Comparison of ENCODE assay signal across 1 mouse cellular context in genomic region chr3:108389111-108389545, GRCm38 (mm10).
TF ChIP-seq lines count a peak whose summit lies in the region.

No protein-coding gene starts in this region.

TF ChIP-seq in CH12.LX, 34 proteins besides CTCF, POLR2A, EP300 and RAD21 (continued from another document):
- TF ChIP-seq MAFK (IDR thresholded peaks at IDR 0.05; ENCODE audit: insufficient replicate concordance, low read length) (no peak), JUND (conservative IDR thresholded peaks at IDR 0.05; ENCODE audit: low read depth, low read length) (0 out of 2 replicates have a peak, but pooled peaks have one; percentile 13), IRF4 (IDR thresholded peaks at IDR 0.05; ENCODE audit: low read depth, low read length) (peak; percentile 71; the same call in 1 of the 2 replicates), ZNF384 (IDR thresholded peaks at IDR 0.05; ENCODE audit: low read depth, low read length) (no peak), UBTF (IDR thresholded peaks at IDR 0.05; ENCODE audit: low read depth, low read length) (no peak), PAX5 (IDR thresholded peaks at IDR 0.05; ENCODE audit: low read length) (no peak), ZC3H11A (IDR thresholded peaks at IDR 0.05; ENCODE audit: low read depth, low read length) (no peak; the same call in 1 of the 2 replicates), TBP (conservative IDR thresholded peaks at IDR 0.05; ENCODE audit: low read depth, low read length) (no peak), GABPA (IDR thresholded peaks at IDR 0.05; ENCODE audit: insufficient replicate concordance, low read depth, low read length) (no peak), MEF2A (IDR thresholded peaks at IDR 0.05; ENCODE audit: borderline replicate concordance, low read depth, low read length) (peak; percentile 59; the same call in 1 of the 2 replicates), MAZ (IDR thresholded peaks at IDR 0.05; ENCODE audit: low read depth, low read length) (peak; percentile 52; the same call in 1 of the 2 replicates), SMC3 (IDR thresholded peaks at IDR 0.05; ENCODE audit: low read depth, low read length) (peak; percentile 92), JUN (IDR thresholded peaks at IDR 0.05; ENCODE audit: insufficient read depth, low read depth, low read length) (no peak), NELFE (IDR thresholded peaks at IDR 0.05; ENCODE audit: low read depth, low read length) (peak; percentile 36; the same call in 1 of the 2 replicates), MXI1 (IDR thresholded peaks at IDR 0.05; ENCODE audit: low read depth, low read length) (no peak), POLR2AphosphoS2 (IDR thresholded peaks at IDR 0.05; ENCODE audit: low read depth, low read length) (peak; percentile 86), USF2 (conservative IDR thresholded peaks at IDR 0.05; ENCODE audit: low read depth, low read length) (no peak), ELF1 (IDR thresholded peaks at IDR 0.05; ENCODE audit: low read depth, low read length) (peak; percentile 37; the same call in 1 of the 2 replicates), ZMIZ1 (IDR thresholded peaks at IDR 0.05; ENCODE audit: low read depth, low read length) (no peak), TCF12 (IDR thresholded peaks at IDR 0.05; ENCODE audit: low read depth, low read length) (peak; percentile 51; the same call in 1 of the 2 replicates), USF1 (IDR thresholded peaks at IDR 0.05; ENCODE audit: low read depth, low read length) (no peak), ETS1 (conservative IDR thresholded peaks at IDR 0.05; ENCODE audit: low read depth, low read length) (no peak), SIN3A (IDR thresholded peaks at IDR 0.05; ENCODE audit: low read length) (peak; percentile 52; the same call in 1 of the 2 replicates), NRF1 (IDR thresholded peaks at IDR 0.05; ENCODE audit: low read depth, low read length) (no peak), E2F4 (IDR thresholded peaks at IDR 0.05; ENCODE audit: insufficient replicate concordance, low read depth, low read length) (no peak), RCOR1 (conservative IDR thresholded peaks at IDR 0.05; ENCODE audit: low read depth, low read length) (no peak), HCFC1 (IDR thresholded peaks at IDR 0.05; ENCODE audit: low read depth, low read length) (peak; percentile 40; the same call in 1 of the 2 replicates), MAX (IDR thresholded peaks at IDR 0.05; ENCODE audit: low read length) (no peak), ZKSCAN1 (IDR thresholded peaks at IDR 0.05; ENCODE audit: borderline replicate concordance, low read depth, low read length) (no peak), KAT2A (IDR thresholded peaks at IDR 0.05; ENCODE audit: insufficient replicate concordance, low read length) (no peak), BHLHE40 (IDR thresholded peaks at IDR 0.05; ENCODE audit: low read depth, low read length) (no peak)
